Mouse (Mus musculus): ENCODE data around the gene Sh3bp5l. TPM values are rescaled to one million over a fixed set of nuclear protein-coding genes. Genes with fewer than 3 reads are reported as not detected.

Sh3bp5l gene
- total and polyA plus RNA-seq, 3 experiments = 31.7 to 32.8 TPM; not detected in 1

GRCm38 (mm10) chr11:58326781-58327180 is 3.7 kb upstream of the Sh3bp5l start:
- TF ChIP-seq E2F4 (IDR thresholded peaks at IDR 0.05; ENCODE audit: borderline replicate concordance, low read depth, low read length) (no peak), SMC3 (IDR thresholded peaks at IDR 0.05; ENCODE audit: low read depth, low read length) (peak; percentile 12; the same call in 1 of the 2 replicates), MAX (IDR thresholded peaks at IDR 0.05; ENCODE audit: low read length) (no peak), UBTF (IDR thresholded peaks at IDR 0.05; ENCODE audit: borderline replicate concordance, insufficient read depth, low read depth, low read length) (no peak), ELF1 (IDR thresholded peaks at IDR 0.05; ENCODE audit: low read depth, low read length) (no peak), ZKSCAN1 (IDR thresholded peaks at IDR 0.05; ENCODE audit: low read depth, low read length) (no peak), USF1 (IDR thresholded peaks at IDR 0.05; ENCODE audit: low read depth, low read length) (no peak), POLR2AphosphoS2 (IDR thresholded peaks at IDR 0.05; ENCODE audit: low read length) (no peak), MXI1 (IDR thresholded peaks at IDR 0.05; ENCODE audit: low read depth, low read length) (no peak), GABPA (IDR thresholded peaks at IDR 0.05; ENCODE audit: low read depth, low read length) (no peak), NELFE (IDR thresholded peaks at IDR 0.05; ENCODE audit: low read depth, low read length) (no peak), POLR2A (IDR thresholded peaks at IDR 0.05; ENCODE audit: control insufficient read depth in 1 of 2, insufficient read depth in 1 of 2, low read depth in 1 of 2, low read length in 2 of 2, poor library complexity in 1 of 2) (no peak; a peak in 1 of 4 replicates), HCFC1 (IDR thresholded peaks at IDR 0.05; ENCODE audit: low read depth, low read length) (0 out of 2 replicates have a peak, but pooled peaks have one; percentile 29), MYC (IDR thresholded peaks at IDR 0.05; ENCODE audit: low read depth, low read length) (no peak), TBP (IDR thresholded peaks at IDR 0.05; ENCODE audit: low read depth, low read length) (no peak), TCF12 (IDR thresholded peaks at IDR 0.05; ENCODE audit: low read depth, low read length) (no peak), ZNF384 (IDR thresholded peaks at IDR 0.05; ENCODE audit: low read depth, low read length) (peak; percentile 50), JUND (IDR thresholded peaks at IDR 0.05; ENCODE audit: low read depth, low read length) (no peak), MEF2A (IDR thresholded peaks at IDR 0.05; ENCODE audit: extremely low read depth, insufficient replicate concordance, low read depth, low read length, poor library complexity, severe bottlenecking) (no peak), KAT2A (conservative IDR thresholded peaks at IDR 0.05; ENCODE audit: low read depth, low read length) (no peak), RAD21 (IDR thresholded peaks at IDR 0.05; ENCODE audit: low read depth, low read length) (peak; percentile 16), EP300 (IDR thresholded peaks at IDR 0.05; ENCODE audit: low read depth in 1 of 2, low read length in 2 of 2) (no peak), CTCF (IDR thresholded peaks at IDR 0.05 in 2 of 3, conservative IDR thresholded peaks at IDR 0.05 in 1 of 3; ENCODE audit: control insufficient read depth in 1 of 3, insufficient read depth in 1 of 3, low read depth in 2 of 3, low read length in 3 of 3, poor library complexity in 1 of 3, severe bottlenecking in 1 of 3) (peak; percentile 49 to 56 (median 51)), POLR2AphosphoS5 (IDR thresholded peaks at IDR 0.05; ENCODE audit: borderline replicate concordance, low read depth, low read length) (no peak), ETS1 (IDR thresholded peaks at IDR 0.05; ENCODE audit: low read depth, low read length) (no peak), MYB (IDR thresholded peaks at IDR 0.05; ENCODE audit: low read depth, low read length) (no peak), ZMIZ1 (IDR thresholded peaks at IDR 0.05; ENCODE audit: low read depth, low read length) (no peak), CHD1 (IDR thresholded peaks at IDR 0.05; ENCODE audit: low read depth, low read length) (no peak), GATA1 (IDR thresholded peaks at IDR 0.05; ENCODE audit: low read depth, low read length) (no peak), BHLHE40 (IDR thresholded peaks at IDR 0.05; ENCODE audit: borderline replicate concordance, low read depth, low read length) (no peak), ZC3H11A (IDR thresholded peaks at IDR 0.05; ENCODE audit: low read depth, low read length) (no peak)
- Histone ChIP-seq H3K4me3 (ENCODE audit: control insufficient read depth in 1 of 2, insufficient read depth in 1 of 2, low read depth in 2 of 2, low read length in 2 of 2) (no peak overlapping the region), H3K4me1 (ENCODE audit: control insufficient read depth in 1 of 2, insufficient read depth in 2 of 2, low read length in 2 of 2) (peaks cover 7 to 36% of the 10 kb centered on the region in 2 experiments; a peak in 3 of 4 replicates), H3K36me3 (ENCODE audit: control insufficient read depth in 1 of 2, insufficient read depth in 2 of 2, low read length in 2 of 2) (peaks cover 6 to 37% of the 10 kb centered on the region in 2 experiments), H3K27me3 (ENCODE audit: control insufficient read depth in 1 of 2, insufficient read depth in 2 of 2, low read length in 2 of 2) (no peaks in the 10 kb centered on the region), H3K9me3 (replicated peaks; ENCODE audit: insufficient read depth, low read length) (no peaks in the 10 kb centered on the region), H3K27ac (ENCODE audit: control insufficient read depth, low read depth, low read length) (no peak overlapping the region), H3K79me2 (ENCODE audit: control insufficient read depth, insufficient read depth, low read length, poor library complexity) (peaks cover 38% of the 10 kb centered on the region), H3K9ac (ENCODE audit: control insufficient read depth, low read depth, low read length, poor library complexity, severe bottlenecking) (no peak overlapping the region)
- peak; percentile 70 for DNase-seq (ENCODE audit: low read depth, low spot score)
